Mouse (Mus musculus) kidney, postnatal 0 days (tissue): ENCODE results near the gene Micall2. TPM values are rescaled to one million over a fixed set of nuclear protein-coding genes. Genes with fewer than 3 reads are reported as not detected.

Source experiments
- ATAC-seq: fragments of 200-750 bp; cut with Nextera tagmentation; replicated peaks from 2 replicates; pipeline ENCODE4 v1.8.0; 2017; ENCODE audit warnings: low read depth, moderate number of reproducible peaks, moderate TSS enrichment, moderate library complexity; ENCODE audit not compliant: low FRiP score
- DNase-seq: peaks from one replicate; pipeline ENCODE4 v3.0.0-alpha.2; 2016; ENCODE audit warnings: low spot score
- H3K27ac ChIP-seq: fragments of 300-500 bp; sonication (generic); 2 replicates; pipeline ENCODE4 v1.5.1; 2014; ENCODE audit warnings: mild to moderate bottlenecking
- H3K27me3 ChIP-seq: fragments of 300-500 bp; sonication (generic); 2 replicates; pipeline ENCODE4 v1.6.1; 2014; ENCODE audit warnings: low read length, mixed read lengths; ENCODE audit not compliant: insufficient read depth
- H3K36me3 ChIP-seq: fragments of 300-500 bp; sonication (generic); 2 replicates; pipeline ENCODE4 v1.6.1; 2014; ENCODE audit warnings: low read length, mixed read lengths; ENCODE audit not compliant: insufficient read depth
- H3K4me1 ChIP-seq: fragments of 300-500 bp; sonication (generic); replicated peaks from 2 replicates; pipeline ENCODE4 v1.6.1; 2014; ENCODE audit warnings: antibody characterized with exemption, low read length, mixed read lengths; ENCODE audit not compliant: insufficient read depth
- H3K4me2 ChIP-seq: fragments of 300-500 bp; sonication (generic); 2 replicates; pipeline ENCODE4 v1.6.1; 2014; ENCODE audit warnings: mild to moderate bottlenecking, low read length, moderate library complexity, mixed read lengths
- H3K4me3 ChIP-seq: fragments of 300-500 bp; sonication (generic); replicated peaks from 2 replicates; pipeline ENCODE4 v1.5.1; 2014; ENCODE audit warnings: low read depth, low read length
- H3K9ac ChIP-seq: fragments of 300-500 bp; sonication (generic); 2 replicates; pipeline ENCODE4 v1.6.1; 2014; ENCODE audit warnings: low read depth, low read length
- H3K9me3 ChIP-seq: fragments of 300-500 bp; sonication (generic); replicated peaks from 2 replicates; pipeline ENCODE4 v1.6.1; 2016; ENCODE audit warnings: low read length, inconsistent platforms, mixed read lengths
- CTCF ChIP-seq: IDR thresholded peaks from 2 replicates; pipeline ENCODE4 v1.5.1; 2016; ENCODE audit warnings: antibody characterized with exemption, low read depth, mild to moderate bottlenecking, moderate library complexity
- WGBS: fragments of 180-500 bp; shearing (Covaris S2); extraction: QIAGEN DNeasy Blood & Tissue Kit; methylation state at CpG from one replicate; pipeline ENCODE4 v1.1.7; 2014; 5-methylcytosine and 5-hydroxymethylcytosine counted together
- polyA plus RNA-seq: library from polyadenylated mRNA; unstranded; fragments of >200 nt; fragmentation: Nextera tagmentation; extraction: Ambion mirVana; gene quantifications from 2 replicates; pipeline ENCODE4 v1.2.1, GENCODE M21; 2015

Micall2 gene
- polyA plus RNA-seq, 1 experiment from 2014 or later = 4.6 TPM

DNA sequence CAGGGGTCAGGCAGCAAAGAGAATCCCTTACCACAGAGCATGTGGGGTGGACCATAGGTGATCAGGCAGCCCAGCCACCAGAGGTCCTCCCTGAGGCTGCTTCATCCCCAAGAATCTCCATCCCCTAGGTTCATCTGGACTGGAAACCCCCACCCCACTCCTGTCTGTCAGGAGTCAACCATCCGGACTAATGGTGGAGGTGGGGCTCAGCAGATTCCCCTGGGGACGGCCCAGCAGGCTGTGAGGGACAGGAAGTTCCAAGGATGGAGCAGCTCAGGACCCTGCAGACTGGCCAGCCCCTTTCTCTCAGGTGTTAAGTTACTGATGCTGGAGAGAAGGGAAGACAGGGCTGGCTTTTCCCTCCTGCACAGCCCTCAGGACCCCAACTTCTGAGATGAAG lies 52.9 kb downstream of the Micall2 start:
- no peak for TF ChIP-seq CTCF
- no peak overlapping the region for H3K4me3 ChIP-seq

GRCm38 (mm10) chr5:139682631-139682977 lies 53.5 kb downstream of the Micall2 start:
- ATAC-seq = no peak
- peak; percentile 63 for DNase-seq
- no peak overlapping the region for H3K4me2 ChIP-seq
- WGBS = 2% methylated on average over 7 of the region's 7 CpGs
- peaks cover 17% of the 10 kb centered on the region for H3K27me3 ChIP-seq
- peaks cover 3% of the 10 kb centered on the region; the same call in 1 of the 2 replicates for H3K4me1 ChIP-seq
- no peak overlapping the region for H3K27ac ChIP-seq
- TF ChIP-seq CTCF = no peak
- H3K9ac ChIP-seq = no peak overlapping the region
- H3K36me3 ChIP-seq = no peaks in the 10 kb centered on the region
- no peak overlapping the region for H3K4me3 ChIP-seq
- no peaks in the 10 kb centered on the region for H3K9me3 ChIP-seq

More for the DNA sequence above, 52.9 kb downstream of the Micall2 start:
- H3K9ac ChIP-seq = no peak overlapping the region
- ATAC-seq (no peak), DNase-seq (peak; percentile 40)
- H3K27ac ChIP-seq = no peak overlapping the region
- no peaks in the 10 kb centered on the region for H3K9me3 ChIP-seq
- no peaks in the 10 kb centered on the region for H3K36me3 ChIP-seq
- no peak overlapping the region for H3K4me2 ChIP-seq
- H3K4me1 ChIP-seq = peaks cover 3% of the 10 kb centered on the region; the same call in 1 of the 2 replicates
- H3K27me3 ChIP-seq = peaks cover 17% of the 10 kb centered on the region
- 3% methylated on average over 2 of the region's 2 CpGs for WGBS

DNA sequence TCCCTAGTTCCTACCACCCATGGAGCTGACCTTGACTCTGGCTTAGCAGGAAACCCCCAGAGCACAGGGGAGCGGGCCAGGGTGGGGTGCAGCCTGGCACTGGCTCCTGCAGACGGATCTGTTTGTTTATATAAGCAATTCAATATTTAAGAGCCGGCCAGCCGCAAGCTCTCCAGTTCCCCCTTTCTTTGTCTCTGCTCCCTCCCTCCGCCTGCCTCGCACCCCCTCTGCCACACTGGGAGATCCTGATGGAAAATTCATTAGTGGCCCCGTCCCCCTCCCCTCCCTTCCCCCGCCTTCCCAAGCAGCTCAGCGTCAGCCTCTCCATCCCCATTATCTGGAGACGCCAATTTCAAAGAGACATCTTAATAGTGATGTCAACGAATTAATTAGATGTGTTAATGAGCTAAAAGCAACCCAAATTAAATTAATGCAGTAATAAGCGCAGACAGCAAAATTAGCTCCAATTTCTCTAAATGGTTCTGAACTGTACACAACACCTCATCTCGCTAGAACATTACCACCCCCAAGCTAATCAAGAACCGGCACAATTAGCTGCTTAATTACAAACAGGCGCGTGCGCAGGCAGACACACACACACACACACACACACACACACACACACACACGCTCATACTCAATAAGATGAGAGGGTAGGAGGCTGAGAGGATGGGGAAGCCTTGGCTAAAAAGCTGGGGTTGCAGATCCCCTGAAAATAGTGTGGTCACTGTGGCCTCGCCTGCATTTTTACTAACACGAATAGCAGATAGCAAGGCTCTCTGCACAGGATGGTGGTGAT lies 54.1 kb downstream of the Micall2 start:
- DNase-seq (peak; percentile 77), ATAC-seq (no peak; the same call in 1 of the 2 replicates)
- H3K9ac ChIP-seq = no peak overlapping the region
- no peak overlapping the region for H3K27ac ChIP-seq
- no peaks in the 10 kb centered on the region for H3K9me3 ChIP-seq
- 5% methylated on average over 20 of the region's 20 CpGs for WGBS
- H3K36me3 ChIP-seq = no peaks in the 10 kb centered on the region
- H3K4me2 ChIP-seq = no peak overlapping the region
- peaks cover 3% of the 10 kb centered on the region; the same call in 1 of the 2 replicates for H3K4me1 ChIP-seq
- no peak overlapping the region for H3K4me3 ChIP-seq
- peaks cover 17% of the 10 kb centered on the region for H3K27me3 ChIP-seq
- TF ChIP-seq CTCF = no peak

DNA sequence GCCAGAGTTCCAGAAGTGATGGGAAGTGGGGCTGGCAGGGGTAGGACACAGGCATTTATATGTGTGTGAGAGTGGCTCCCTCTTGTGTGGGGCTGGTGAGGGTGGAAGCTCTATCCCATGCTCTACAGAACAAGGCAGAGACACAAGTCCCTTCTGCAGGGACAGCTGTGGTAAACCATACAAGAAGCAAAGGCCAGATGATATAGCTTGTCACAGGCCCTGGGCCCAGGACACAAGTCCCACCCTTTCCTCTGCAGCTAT lies 60.5 kb downstream of the Micall2 start:
- Histone ChIP-seq H3K4me1 (no peaks in the 10 kb centered on the region), H3K27ac (no peak overlapping the region), H3K9me3 (no peaks in the 10 kb centered on the region), H3K27me3 (0 out of 2 replicates have a peak, but pooled peaks cover 8% of the 10 kb centered on the region), H3K36me3 (no peaks in the 10 kb centered on the region), H3K4me3 (no peak overlapping the region), H3K4me2 (no peak overlapping the region), H3K9ac (no peak overlapping the region)
- peak; percentile 40 for TF ChIP-seq CTCF
- ATAC-seq (no peak), DNase-seq (no peak)

DNA sequence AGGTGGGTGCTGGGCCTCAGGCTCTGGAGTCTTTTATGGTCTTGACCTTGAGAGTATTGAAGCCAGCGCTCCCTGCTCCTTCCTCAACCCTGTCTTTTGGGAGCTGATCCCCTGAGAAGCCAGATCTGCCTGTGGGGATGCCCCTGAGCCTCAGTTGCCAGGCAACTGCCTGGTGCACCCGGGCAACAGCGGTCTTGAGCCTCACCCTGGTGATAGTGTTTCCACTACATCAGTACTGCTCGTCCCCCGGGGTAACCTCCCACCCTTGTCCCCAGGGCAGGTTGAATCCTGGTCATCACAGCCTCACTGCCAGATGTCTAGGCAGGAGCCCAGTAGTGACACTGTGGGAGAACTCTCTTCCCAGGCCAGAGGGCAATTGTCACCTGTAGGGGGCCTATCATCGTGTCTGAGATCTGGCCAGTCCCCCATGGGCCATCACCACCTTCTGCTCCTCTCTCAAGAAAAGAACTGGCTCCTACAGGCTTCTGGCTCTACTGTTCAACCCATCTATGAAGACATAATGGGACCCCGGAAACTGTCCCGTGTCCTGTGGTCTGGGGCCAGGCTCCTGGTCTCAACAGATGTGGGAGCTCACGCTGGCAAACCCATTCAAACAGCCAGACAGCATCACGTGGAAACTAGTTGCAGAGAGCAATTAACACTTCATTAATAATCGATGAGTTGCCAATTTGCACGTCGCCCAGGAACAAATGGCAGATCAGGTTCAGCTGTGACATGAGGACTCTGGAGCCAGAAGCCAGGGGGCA lies 61.0 kb downstream of the Micall2 start:
- Histone ChIP-seq H3K4me1 (no peaks in the 10 kb centered on the region), H3K4me3 (no peak overlapping the region), H3K27me3 (0 out of 2 replicates have a peak, but pooled peaks cover 8% of the 10 kb centered on the region), H3K4me2 (no peak overlapping the region), H3K9me3 (no peaks in the 10 kb centered on the region), H3K9ac (no peak overlapping the region), H3K27ac (no peak overlapping the region), H3K36me3 (no peaks in the 10 kb centered on the region)
- WGBS = 37% methylated on average over 13 of the region's 13 CpGs
- no peak for ATAC-seq
- TF ChIP-seq CTCF = no peak
- no peak for DNase-seq

DNA sequence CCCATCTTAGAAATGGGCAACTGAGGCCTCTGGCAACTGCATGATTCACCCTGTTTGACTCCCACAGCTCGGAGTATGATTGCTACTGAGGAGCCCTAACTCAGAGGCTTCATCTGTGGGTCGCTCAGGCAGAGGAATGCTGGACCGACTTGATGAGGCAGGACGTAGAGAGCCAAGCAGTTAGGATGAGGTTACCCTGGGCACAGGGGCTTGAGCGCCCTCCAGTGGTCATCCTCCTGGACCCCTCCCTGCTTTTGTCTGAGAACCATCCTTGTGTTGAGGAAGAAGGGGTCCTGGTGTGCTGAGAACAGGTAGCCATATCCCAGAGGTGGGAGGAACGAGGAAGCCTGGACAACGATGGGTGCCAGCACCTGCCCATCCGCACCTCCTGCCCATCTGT lies 66.8 kb downstream of the Micall2 start:
- Histone ChIP-seq H3K27ac (no peak overlapping the region), H3K9ac (no peak overlapping the region), H3K4me3 (no peak overlapping the region), H3K9me3 (no peaks in the 10 kb centered on the region), H3K27me3 (peaks cover 20% of the 10 kb centered on the region; the same call in 1 of the 2 replicates), H3K4me2 (no peak overlapping the region), H3K4me1 (no peaks in the 10 kb centered on the region), H3K36me3 (no peaks in the 10 kb centered on the region)
- no peak for ATAC-seq
- WGBS = 16% methylated on average over 8 of the region's 8 CpGs
- TF ChIP-seq CTCF = peak; percentile 72
- peak; percentile 75 for DNase-seq
